Mouse (Mus musculus) small intestine, adult 2 months (tissue): Measurements from ENCODE around the gene Ccdc171. TPM values are rescaled to one million over a fixed set of nuclear protein-coding genes. Genes with fewer than 3 reads are reported as not detected.

Source experiments
- H3K27ac ChIP-seq: fragments of 200-500 bp; 2 replicates; pipeline ENCODE4 v1.5.1; 2012; ENCODE audit warnings: low read depth, low read length, control low read depth, inconsistent platforms; ENCODE audit not compliant: insufficient read depth
- H3K27me3 ChIP-seq: fragments of 200-500 bp; 2 replicates; pipeline ENCODE4 v1.6.1; 2012; ENCODE audit warnings: mild to moderate bottlenecking, moderate library complexity, low read length, inconsistent platforms; ENCODE audit not compliant: control insufficient read depth, insufficient read depth
- H3K36me3 ChIP-seq: fragments of 200-500 bp; 2 replicates; pipeline ENCODE4 v1.6.1; 2012; ENCODE audit warnings: mild to moderate bottlenecking, low read length, control low read depth, inconsistent platforms; ENCODE audit not compliant: control insufficient read depth, insufficient read depth
- H3K4me1 ChIP-seq: fragments of 200-500 bp; 2 replicates; pipeline ENCODE4 v1.6.1; 2012; ENCODE audit warnings: low read length, inconsistent platforms, mixed read lengths; ENCODE audit not compliant: control insufficient read depth, insufficient read depth, insufficient read length
- H3K4me3 ChIP-seq: fragments of 200-500 bp; 2 replicates; pipeline ENCODE4 v1.5.1; 2012; ENCODE audit warnings: low read depth, mild to moderate bottlenecking, control low read depth, inconsistent platforms, low read length, moderate library complexity
- CTCF ChIP-seq: fragments of 200-500 bp; IDR thresholded peaks from 2 replicates; pipeline ENCODE4 v1.5.1; 2012; ENCODE audit warnings: low read depth, mild to moderate bottlenecking, control low read depth, inconsistent platforms, low read length, moderate library complexity, mixed read lengths; ENCODE audit not compliant: insufficient replicate concordance, insufficient read length; ENCODE audit errors: extremely low read depth
- POLR2A ChIP-seq: fragments of 200-500 bp; IDR thresholded peaks from 2 replicates; pipeline ENCODE4 v1.6.1; 2012; ENCODE audit warnings: low read depth, mild to moderate bottlenecking, control low read depth, inconsistent platforms, low read length, moderate library complexity
- WGBS: fragments of 180-500 bp; shearing (Covaris S2); methylation state at CpG from one replicate; pipeline ENCODE4 v1.1.7; 2018; 5-methylcytosine and 5-hydroxymethylcytosine counted together
- polyA plus RNA-seq: library from polyadenylated mRNA; depleted of rRNA; stranded (reverse); fragments of >200 nt; gene quantifications from 2 replicates; pipeline ENCODE4 v1.2.3, GENCODE M21; 2012; rRNA removed

Ccdc171 gene
- polyA plus RNA-seq, 1 experiment = 0.27 TPM

GRCm38 (mm10) chr4:83888459-83889054 lies 363.2 kb downstream of the Ccdc171 start:
- Histone ChIP-seq H3K27ac (no peak overlapping the region), H3K27me3 (no peaks in the 10 kb centered on the region), H3K4me3 (no peak overlapping the region), H3K4me1 (no peaks in the 10 kb centered on the region), H3K36me3 (no peaks in the 10 kb centered on the region)
- 40% methylated on average over 13 of the region's 13 CpGs for WGBS
- no peak for TF ChIP-seq CTCF
- no peak for TF ChIP-seq POLR2A

- no peaks in the 10 kb centered on the region for H3K27me3 ChIP-seq
- 82% methylated on average over 9 of the region's 9 CpGs for WGBS
- no peak overlapping the region for H3K4me3 ChIP-seq
- H3K4me1 ChIP-seq = no peaks in the 10 kb centered on the region
- H3K36me3 ChIP-seq = no peaks in the 10 kb centered on the region
- TF ChIP-seq POLR2A (no peak), CTCF (no peak)
- no peak overlapping the region for H3K27ac ChIP-seq
Measured at GRCm38 (mm10) chr4:83902081-83902645, 376.8 kb downstream of the Ccdc171 start.

Other genes starting within 250 kb of the Ccdc171 start
- 1.4 and 1.9 TPM in 2 replicates for gene Ttc39b, start 201.3 kb upstream of the Ccdc171 start, polyA plus RNA-seq
- gene Snapc3, start 107.8 kb upstream of the Ccdc171 start, polyA plus RNA-seq = 5.6 and 11.3 TPM in 2 replicates
- gene Psip1, start 39.1 kb upstream of the Ccdc171 start, polyA plus RNA-seq = 9.1 and 14.1 TPM in 2 replicates